Mouse (Mus musculus): ENCODE measurements around the gene Armh2. TPM values are rescaled to one million over a fixed set of nuclear protein-coding genes. Genes with fewer than 3 reads are reported as not detected.

The Armh2 gene
- polyA plus RNA-seq, 1 experiment from 2014 or later: not detected

DNA sequence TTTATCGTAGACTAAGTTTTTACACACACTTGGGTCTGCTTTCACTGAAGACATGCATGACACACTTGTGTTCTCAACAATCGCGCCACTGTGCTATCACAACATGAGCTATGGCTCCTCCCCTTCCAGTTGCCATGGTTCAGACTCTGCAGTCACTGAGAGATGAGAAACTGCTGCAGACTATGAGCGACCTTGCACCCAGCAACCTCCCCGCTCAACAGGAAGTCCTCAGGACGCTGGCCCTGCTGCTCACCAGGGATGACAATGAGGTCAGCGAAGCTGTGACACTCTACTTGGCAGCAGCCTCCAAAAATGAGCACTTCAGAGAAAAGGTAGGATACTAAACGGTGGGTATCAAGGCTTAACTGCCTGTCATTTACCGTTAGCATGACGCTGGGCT lies 19.5 kb upstream of the Armh2 start:
- H3K4me1 ChIP-seq: no peaks in the 10 kb centered on the region
- H3K27ac ChIP-seq (replicated peaks): no peak overlapping the region
- H3K4me3 ChIP-seq (replicated peaks): no peak overlapping the region
- peaks cover 35% of the 10 kb centered on the region for H3K36me3 ChIP-seq
- ATAC-seq (ENCODE audit: low FRiP score): no peak
- H3K4me2 ChIP-seq: no peak overlapping the region
- no peaks in the 10 kb centered on the region for H3K27me3 ChIP-seq (replicated peaks)
- no peaks in the 10 kb centered on the region for H3K9me3 ChIP-seq (replicated peaks)
- no peak overlapping the region for H3K9ac ChIP-seq (replicated peaks)
- WGBS: 85% methylated on average over 10 of the region's 10 CpGs

DNA sequence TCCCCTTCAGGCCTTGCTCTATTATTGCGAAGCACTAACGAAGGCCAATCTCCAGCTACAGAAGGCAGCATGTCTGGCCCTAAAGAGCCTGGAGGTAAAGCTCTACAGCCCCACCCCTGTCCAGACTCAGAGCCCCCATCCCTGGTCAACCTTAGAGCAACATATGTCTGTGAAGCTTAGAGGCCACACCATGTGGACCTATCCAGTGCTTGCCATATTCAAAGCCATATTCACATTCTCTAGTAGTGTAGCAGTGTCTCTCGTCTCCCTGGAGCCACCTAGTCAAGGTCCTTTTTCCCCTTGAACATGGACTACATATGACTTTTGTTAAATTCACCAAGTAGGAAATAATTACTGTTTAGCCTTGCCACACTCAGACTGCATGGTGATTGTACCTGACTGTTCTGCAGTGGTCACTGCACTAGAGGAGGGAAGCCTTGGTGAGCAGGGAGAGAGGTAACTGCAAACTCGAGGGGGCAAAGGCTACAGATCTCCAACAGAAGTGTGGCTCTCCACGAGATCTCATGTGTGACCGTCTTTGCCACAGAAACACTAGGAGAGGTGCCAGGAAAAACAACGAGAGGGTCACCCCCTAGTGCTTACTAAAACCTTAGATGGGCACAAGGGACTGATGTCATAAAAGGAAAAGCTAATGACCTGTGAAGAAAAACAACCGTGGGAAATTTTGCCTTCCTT lies 17.2 kb upstream of the Armh2 start:
- Histone ChIP-seq H3K4me3 (replicated peaks) (no peak overlapping the region), H3K27ac (replicated peaks) (no peak overlapping the region; the same call in 1 of the 2 replicates), H3K4me2 (no peak overlapping the region), H3K9me3 (replicated peaks) (no peaks in the 10 kb centered on the region), H3K9ac (replicated peaks) (no peak overlapping the region), H3K4me1 (no peaks in the 10 kb centered on the region), H3K36me3 (peaks cover 17% of the 10 kb centered on the region; the same call in 1 of the 2 replicates), H3K27me3 (replicated peaks) (no peaks in the 10 kb centered on the region)
- WGBS: 47% methylated on average over 8 of the region's 8 CpGs
- ATAC-seq (ENCODE audit: low FRiP score): no peak

DNA sequence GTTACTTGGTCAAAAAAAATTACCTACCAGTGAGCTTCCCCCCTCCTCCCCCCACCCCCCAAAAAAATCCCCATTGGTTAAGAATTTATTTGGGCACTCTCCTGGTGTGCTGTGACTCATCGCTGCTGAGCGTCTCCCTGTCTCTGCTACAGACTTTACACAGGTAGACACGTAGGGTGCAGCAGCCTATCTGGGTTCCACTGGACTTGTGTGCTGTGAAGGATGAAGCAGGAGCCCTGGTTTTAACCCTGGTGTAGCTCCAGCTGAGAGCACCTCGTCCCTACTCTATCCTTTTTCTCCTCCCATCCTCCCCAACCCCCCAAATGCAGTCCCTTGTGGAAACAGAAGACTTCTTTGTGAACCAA lies 16.7 kb upstream of the Armh2 start:
- Histone ChIP-seq H3K27me3 (replicated peaks) (no peaks in the 10 kb centered on the region), H3K4me2 (0 out of 2 replicates have a peak overlapping the region, but pooled peaks have one; percentile 6), H3K27ac (replicated peaks) (no peak overlapping the region), H3K4me1 (no peaks in the 10 kb centered on the region), H3K36me3 (peaks cover 15% of the 10 kb centered on the region; the same call in 1 of the 2 replicates), H3K9me3 (replicated peaks) (no peaks in the 10 kb centered on the region), H3K4me3 (replicated peaks) (no peak overlapping the region), H3K9ac (replicated peaks) (no peak overlapping the region)
- WGBS: 58% methylated on average over 4 of the region's 4 CpGs
- ATAC-seq (ENCODE audit: low FRiP score): no peak

GRCm38 (mm10) chr13:24729128-24729527 lies 11.9 kb upstream of the Armh2 start:
- Histone ChIP-seq H3K9me3 (replicated peaks) (no peaks in the 10 kb centered on the region), H3K27me3 (replicated peaks) (no peaks in the 10 kb centered on the region)
- whole genome bisulfite sequencing: 94% methylated on average over 5 of the region's 5 CpGs

GRCm38 (mm10) chr13:24734502-24734901 lies 6.5 kb upstream of the Armh2 start:
- Histone ChIP-seq H3K4me3 (replicated peaks) (no peak overlapping the region), H3K27me3 (replicated peaks) (no peaks in the 10 kb centered on the region), H3K27ac (replicated peaks) (no peak overlapping the region), H3K9ac (replicated peaks) (no peak overlapping the region), H3K4me2 (no peak overlapping the region), H3K36me3 (peaks cover 19% of the 10 kb centered on the region; the same call in 1 of the 2 replicates), H3K4me1 (no peaks in the 10 kb centered on the region), H3K9me3 (replicated peaks) (no peaks in the 10 kb centered on the region)
- 80% methylated on average over 5 of the region's 5 CpGs for WGBS
- ATAC-seq (ENCODE audit: low FRiP score): no peak

More at GRCm38 (mm10) chr13:24729128-24729527, 11.9 kb upstream of the Armh2 start:
- Histone ChIP-seq H3K36me3 (peaks cover 20% of the 10 kb centered on the region; the same call in 1 of the 2 replicates), H3K4me1 (no peaks in the 10 kb centered on the region), H3K27ac (replicated peaks) (no peak overlapping the region), H3K9ac (replicated peaks) (no peak overlapping the region), H3K4me3 (replicated peaks) (no peak overlapping the region), H3K4me2 (no peak overlapping the region)
- no peak for ATAC-seq (ENCODE audit: low FRiP score)

DNA sequence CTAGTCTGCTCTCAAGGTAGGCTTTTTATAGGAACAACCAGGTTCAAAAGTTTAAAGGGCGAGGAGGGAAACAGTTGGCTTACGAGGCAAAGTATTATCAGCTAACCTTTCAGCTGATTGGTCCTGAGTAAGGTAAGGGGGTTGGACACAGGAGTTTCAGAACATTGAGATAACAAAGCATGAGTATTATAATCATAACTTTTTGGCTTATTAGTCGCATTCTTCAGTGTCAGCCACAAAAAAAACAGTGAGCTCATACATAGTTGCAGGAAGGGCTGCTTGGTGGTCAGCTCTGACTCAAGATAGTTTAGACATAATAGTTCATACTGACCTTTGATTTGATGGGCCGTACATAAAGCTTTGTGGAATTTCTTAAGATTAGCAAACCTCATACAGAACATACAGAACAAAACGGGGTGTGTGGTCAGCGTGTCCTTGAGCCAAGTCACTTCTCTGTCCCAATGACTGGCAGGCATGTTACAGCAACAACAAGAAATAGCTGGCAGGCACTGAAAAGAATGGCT lies 5.4 kb upstream of the Armh2 start:
- Histone ChIP-seq H3K27ac (replicated peaks) (no peak overlapping the region), H3K9me3 (replicated peaks) (no peaks in the 10 kb centered on the region), H3K4me3 (replicated peaks) (no peak overlapping the region), H3K9ac (replicated peaks) (no peak overlapping the region), H3K27me3 (replicated peaks) (no peaks in the 10 kb centered on the region), H3K4me2 (no peak overlapping the region), H3K4me1 (no peaks in the 10 kb centered on the region), H3K36me3 (peaks cover 15% of the 10 kb centered on the region; the same call in 1 of the 2 replicates)
- no peak for ATAC-seq (ENCODE audit: low FRiP score)
- WGBS: 83% methylated on average over 6 of the region's 6 CpGs

- ATAC-seq (ENCODE audit: low FRiP score): no peak
- H3K4me1 ChIP-seq: no peaks in the 10 kb centered on the region
- no peak overlapping the region for H3K4me3 ChIP-seq (replicated peaks)
- H3K36me3 ChIP-seq: no peaks in the 10 kb centered on the region
- no peaks in the 10 kb centered on the region for H3K27me3 ChIP-seq (replicated peaks)
- no peak overlapping the region for H3K4me2 ChIP-seq
- 89% methylated on average over 3 of the region's 3 CpGs for WGBS
- H3K27ac ChIP-seq (replicated peaks): no peak overlapping the region
- no peaks in the 10 kb centered on the region for H3K9me3 ChIP-seq (replicated peaks)
- H3K9ac ChIP-seq (replicated peaks): no peak overlapping the region
Measured at GRCm38 (mm10) chr13:24747823-24748222, 6.8 kb downstream of the Armh2 start.

DNA sequence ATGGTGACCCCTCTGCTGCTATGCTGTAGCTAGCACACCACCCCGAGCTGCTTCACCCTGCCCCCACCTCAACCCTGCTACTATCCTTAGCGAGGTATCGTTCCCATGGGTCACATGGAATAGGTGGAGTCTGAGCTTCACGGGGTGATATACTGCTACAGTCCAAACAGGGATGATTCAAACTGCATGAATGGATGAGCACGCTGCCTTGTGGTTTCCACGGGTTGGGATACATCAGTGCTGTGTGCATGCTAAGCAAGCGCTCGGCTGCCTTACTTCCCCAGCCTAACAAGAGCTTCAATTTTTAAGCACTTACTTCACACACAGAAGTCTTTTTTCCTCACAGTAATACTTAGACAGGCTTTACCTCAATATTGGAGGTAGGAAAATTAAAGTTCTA lies 9.8 kb downstream of the Armh2 start:
- 87% methylated on average over 8 of the region's 8 CpGs for WGBS
- no peak for ATAC-seq (ENCODE audit: low FRiP score)
- Histone ChIP-seq H3K9me3 (replicated peaks) (no peaks in the 10 kb centered on the region), H3K36me3 (no peaks in the 10 kb centered on the region), H3K27me3 (replicated peaks) (no peaks in the 10 kb centered on the region), H3K27ac (replicated peaks) (no peak overlapping the region), H3K9ac (replicated peaks) (no peak overlapping the region), H3K4me1 (no peaks in the 10 kb centered on the region), H3K4me3 (replicated peaks) (no peak overlapping the region), H3K4me2 (no peak overlapping the region)

DNA sequence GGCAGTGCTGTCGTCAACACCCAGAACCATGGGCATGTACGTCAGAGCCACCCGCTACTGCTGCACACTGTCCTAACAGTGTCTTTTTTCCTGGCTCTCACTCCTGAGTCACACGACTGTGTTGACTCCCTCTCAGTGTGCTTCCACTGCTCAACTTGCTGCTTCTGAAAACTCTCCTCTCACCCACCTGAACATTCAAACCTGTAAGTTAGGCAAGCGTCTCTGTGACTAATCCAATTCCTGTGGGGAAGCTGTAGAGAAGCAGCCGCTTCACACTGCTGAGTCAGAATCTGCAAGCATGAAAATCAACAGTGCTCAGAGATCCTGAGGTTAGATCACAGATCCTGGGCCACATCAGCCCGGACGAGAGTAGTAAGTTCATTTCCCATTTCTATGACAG lies 10.4 kb downstream of the Armh2 start:
- WGBS: 90% methylated on average over 8 of the region's 8 CpGs
- H3K27ac ChIP-seq (replicated peaks): no peak overlapping the region
- H3K27me3 ChIP-seq (replicated peaks): no peaks in the 10 kb centered on the region
- H3K9me3 ChIP-seq (replicated peaks): no peaks in the 10 kb centered on the region
- no peak for ATAC-seq (ENCODE audit: low FRiP score)
- H3K4me1 ChIP-seq: no peaks in the 10 kb centered on the region
- no peak overlapping the region for H3K4me3 ChIP-seq (replicated peaks)
- H3K36me3 ChIP-seq: no peaks in the 10 kb centered on the region
- H3K9ac ChIP-seq (replicated peaks): no peak overlapping the region
- H3K4me2 ChIP-seq: no peak overlapping the region

DNA sequence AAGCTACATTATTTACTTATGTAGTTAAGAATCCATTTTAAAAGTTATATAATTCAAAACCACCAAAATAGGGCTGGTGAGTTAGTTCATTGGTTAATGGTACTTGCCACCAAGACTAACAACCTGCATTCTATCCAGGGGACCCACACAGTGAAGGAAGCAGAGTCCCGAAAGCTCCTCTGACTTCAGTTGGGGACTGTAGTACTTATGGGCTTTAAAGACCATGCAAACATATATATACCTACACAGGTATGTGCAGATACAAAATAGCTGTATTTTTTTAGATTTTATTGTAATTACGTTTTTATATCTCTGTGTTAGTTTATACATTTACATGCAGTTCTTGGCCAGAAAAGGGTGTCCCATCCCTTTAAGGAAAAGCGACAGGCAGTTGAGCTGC lies 15.7 kb downstream of the Armh2 start:
- Histone ChIP-seq H3K9me3 (replicated peaks) (no peaks in the 10 kb centered on the region), H3K27ac (replicated peaks) (no peak overlapping the region), H3K4me3 (replicated peaks) (no peak overlapping the region), H3K4me1 (peaks cover 6% of the 10 kb centered on the region), H3K4me2 (no peak overlapping the region), H3K36me3 (no peaks in the 10 kb centered on the region), H3K27me3 (replicated peaks) (no peaks in the 10 kb centered on the region), H3K9ac (replicated peaks) (no peak overlapping the region)
- no peak for ATAC-seq (ENCODE audit: low FRiP score)
- WGBS: 93% methylated on average over 3 of the region's 3 CpGs

DNA sequence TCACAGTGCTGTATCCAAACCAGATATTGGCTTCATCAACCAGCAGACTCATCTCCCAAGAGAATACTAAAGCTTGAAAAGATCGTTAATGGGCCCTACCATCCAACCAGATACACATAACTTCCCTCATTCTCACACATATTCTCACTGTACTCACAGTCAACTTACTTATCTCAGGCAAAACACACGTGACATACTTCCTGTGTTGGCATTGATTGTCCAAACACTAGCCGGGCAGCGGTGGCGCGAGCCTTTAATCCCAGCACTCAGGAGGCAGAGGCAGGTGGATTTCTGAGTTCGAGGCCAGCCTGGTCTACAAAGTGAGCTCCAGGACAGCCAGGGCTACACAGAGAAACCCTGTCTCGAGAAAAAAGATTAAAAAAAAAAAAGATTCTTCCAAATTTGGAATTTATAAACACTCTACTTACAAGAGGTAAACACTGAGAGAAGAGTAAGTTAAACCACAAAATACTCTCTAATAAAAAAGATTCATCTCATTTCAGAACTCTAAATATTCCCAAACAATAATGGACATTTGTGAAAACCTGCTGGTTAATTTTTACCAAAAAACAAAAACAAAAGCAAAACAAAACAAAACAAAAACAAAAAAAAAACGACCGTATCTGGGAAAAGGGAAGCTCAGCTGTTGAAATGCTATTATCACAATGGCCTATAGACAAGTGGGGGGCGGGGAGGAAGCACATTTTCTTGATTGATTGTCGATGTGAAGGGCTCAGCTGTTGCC lies 17.0 kb downstream of the Armh2 start:
- Histone ChIP-seq H3K9ac (replicated peaks) (no peak overlapping the region), H3K27me3 (replicated peaks) (no peaks in the 10 kb centered on the region), H3K4me3 (replicated peaks) (no peak overlapping the region), H3K4me2 (no peak overlapping the region), H3K4me1 (peaks cover 13% of the 10 kb centered on the region), H3K36me3 (no peaks in the 10 kb centered on the region), H3K9me3 (replicated peaks) (no peaks in the 10 kb centered on the region), H3K27ac (replicated peaks) (no peak overlapping the region)
- ATAC-seq (ENCODE audit: low FRiP score): no peak
- 82% methylated on average over 12 of the region's 12 CpGs for WGBS

DNA sequence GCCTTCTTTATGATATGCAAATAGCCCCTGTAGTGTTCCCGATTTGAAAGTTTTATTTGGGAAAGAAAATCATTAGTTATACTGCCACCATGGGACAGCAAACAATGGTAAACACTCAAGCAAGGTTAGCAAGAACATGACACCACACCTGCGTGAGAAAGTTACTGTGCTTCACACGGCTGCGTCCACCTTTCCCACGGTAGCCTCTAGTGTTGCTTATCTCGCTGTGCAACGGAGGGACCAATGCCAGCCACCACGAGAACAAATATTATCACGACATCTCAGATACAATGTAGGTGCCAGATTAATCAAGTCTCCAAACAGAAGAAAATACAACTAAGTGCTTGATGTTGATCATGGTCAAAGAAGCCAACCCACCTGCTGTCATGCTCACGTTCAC lies 18.4 kb downstream of the Armh2 start:
- no peak overlapping the region for H3K27ac ChIP-seq (replicated peaks)
- peaks cover 13% of the 10 kb centered on the region for H3K4me1 ChIP-seq
- ATAC-seq (ENCODE audit: low FRiP score): no peak
- H3K9me3 ChIP-seq (replicated peaks): no peaks in the 10 kb centered on the region
- H3K4me2 ChIP-seq: no peak overlapping the region
- no peak overlapping the region for H3K4me3 ChIP-seq (replicated peaks)
- H3K9ac ChIP-seq (replicated peaks): no peak overlapping the region
- H3K27me3 ChIP-seq (replicated peaks): no peaks in the 10 kb centered on the region
- WGBS: 92% methylated on average over 10 of the region's 10 CpGs
- H3K36me3 ChIP-seq: no peaks in the 10 kb centered on the region
